Mouse (Mus musculus) hindbrain, embryonic 13.5 days (tissue): ENCODE measurements around the gene Fkbpl. TPM values are rescaled to one million over a fixed set of nuclear protein-coding genes. Genes with fewer than 3 reads are reported as not detected.

Source experiments
- ATAC-seq: fragments of 200-750 bp; cut with Nextera tagmentation; 2 replicates; pipeline ENCODE4 v1.8.0; 2017; ENCODE audit warnings: moderate TSS enrichment; ENCODE audit not compliant: low FRiP score
- H3K27ac ChIP-seq: fragments of 300-500 bp; sonication (generic); 2 replicates; pipeline ENCODE4 v1.5.1; 2015; ENCODE audit warnings: inconsistent platforms, mild to moderate bottlenecking, moderate library complexity
- H3K27me3 ChIP-seq: fragments of 300-500 bp; sonication (generic); 2 replicates; pipeline ENCODE4 v1.6.1; 2015; ENCODE audit warnings: mild to moderate bottlenecking, inconsistent platforms
- H3K36me3 ChIP-seq: fragments of 300-500 bp; sonication (generic); 2 replicates; pipeline ENCODE4 v1.6.1; 2015; ENCODE audit warnings: mild to moderate bottlenecking, inconsistent platforms
- H3K4me1 ChIP-seq: fragments of 300-500 bp; sonication (generic); replicated peaks from 2 replicates; pipeline ENCODE4 v1.6.1; 2015; ENCODE audit warnings: inconsistent platforms
- H3K4me2 ChIP-seq: fragments of 300-500 bp; sonication (generic); 2 replicates; pipeline ENCODE4 v1.6.1; 2015; ENCODE audit warnings: inconsistent platforms, mild to moderate bottlenecking, moderate library complexity
- H3K4me3 ChIP-seq: fragments of 300-500 bp; sonication (generic); 2 replicates; pipeline ENCODE4 v1.5.1; 2015; ENCODE audit warnings: mild to moderate bottlenecking, inconsistent platforms
- H3K9ac ChIP-seq: fragments of 300-500 bp; sonication (generic); 2 replicates; pipeline ENCODE4 v1.6.1; 2015; ENCODE audit warnings: mild to moderate bottlenecking, inconsistent platforms
- H3K9me3 ChIP-seq: fragments of 300-500 bp; sonication (generic); 2 replicates; pipeline ENCODE4 v1.6.1; 2016; ENCODE audit warnings: inconsistent platforms
- WGBS: fragments of 180-500 bp; shearing (Covaris S2); methylation state at CpG from one replicate; pipeline ENCODE4 v1.1.7; 2015; 5-methylcytosine and 5-hydroxymethylcytosine counted together
- polyA plus RNA-seq: library from polyadenylated mRNA; unstranded; fragments of >200 nt; fragmentation: Nextera tagmentation; extraction: Ambion mirVana; gene quantifications from 2 replicates; pipeline ENCODE4 v1.2.1, GENCODE M21; 2015

Fkbpl gene
- polyA plus RNA-seq, 1 experiment from 2014 or later, result 17.6 TPM

DNA sequence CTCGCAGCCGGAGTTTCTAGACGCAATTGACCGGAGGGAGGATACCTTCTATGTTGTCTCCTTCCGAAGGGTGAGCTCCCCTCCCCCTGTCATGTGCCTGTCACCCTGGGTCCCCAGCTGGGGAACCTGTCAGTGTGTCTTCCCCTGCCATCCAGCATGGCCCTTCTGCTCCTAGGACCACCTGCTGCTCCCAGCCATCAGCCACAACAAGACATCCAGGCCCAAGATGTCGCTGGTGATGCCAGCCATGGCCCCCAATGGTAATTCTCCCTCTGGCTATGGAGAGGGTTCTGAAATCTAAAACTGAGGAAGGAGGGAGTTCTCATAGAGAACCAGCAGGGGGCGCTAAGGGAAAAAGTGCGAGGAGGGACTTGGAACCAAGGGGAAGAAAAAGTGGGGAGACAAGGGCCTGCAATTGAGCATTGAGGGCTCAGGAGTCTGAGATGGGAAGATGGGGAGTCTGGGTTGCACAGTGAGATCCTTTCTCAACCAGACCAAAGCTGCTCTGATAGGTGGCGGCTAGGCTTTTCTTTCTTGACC lies 9.3 kb downstream of the Fkbpl start:
- H3K4me1 ChIP-seq, result peaks cover 15% of the 10 kb centered on the region
- H3K9me3 ChIP-seq, result no peaks in the 10 kb centered on the region
- H3K9ac ChIP-seq, result no peak overlapping the region
- 67% methylated on average over 9 of the region's 9 CpGs for WGBS
- ATAC-seq, result no peak
- no peak overlapping the region for H3K4me3 ChIP-seq
- H3K36me3 ChIP-seq, result peaks cover 67% of the 10 kb centered on the region
- H3K27me3 ChIP-seq, result no peaks in the 10 kb centered on the region; the same call in 1 of the 2 replicates
- H3K4me2 ChIP-seq, result no peak overlapping the region
- no peak overlapping the region for H3K27ac ChIP-seq

DNA sequence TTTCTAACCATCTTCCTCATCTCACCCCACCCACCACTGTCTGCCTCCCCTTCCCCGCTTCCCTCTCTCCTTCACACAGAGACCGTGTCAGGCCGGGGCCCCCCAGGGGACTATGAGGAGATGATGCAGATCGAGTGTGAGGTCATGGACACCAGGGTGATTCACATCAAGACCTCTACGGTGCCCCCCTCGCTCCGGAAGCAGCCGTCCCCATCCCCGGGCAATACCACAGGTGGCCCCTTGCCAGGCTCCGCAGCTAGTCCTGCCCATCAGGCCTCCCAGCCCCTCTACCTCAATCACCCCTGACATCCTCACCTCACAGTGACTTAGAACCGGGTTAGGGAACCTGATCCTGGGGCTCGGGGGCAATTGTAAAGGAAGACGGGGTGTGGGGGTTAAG lies 9.8 kb downstream of the Fkbpl start:
- Histone ChIP-seq H3K4me3 (no peak overlapping the region), H3K9me3 (no peaks in the 10 kb centered on the region), H3K9ac (no peak overlapping the region), H3K4me1 (peaks cover 12% of the 10 kb centered on the region; the same call in 1 of the 2 replicates), H3K4me2 (no peak overlapping the region), H3K27ac (no peak overlapping the region), H3K27me3 (peaks cover 5% of the 10 kb centered on the region), H3K36me3 (peaks cover 61% of the 10 kb centered on the region)
- ATAC-seq, result no peak
- WGBS, result 95% methylated on average over 13 of the region's 13 CpGs

DNA sequence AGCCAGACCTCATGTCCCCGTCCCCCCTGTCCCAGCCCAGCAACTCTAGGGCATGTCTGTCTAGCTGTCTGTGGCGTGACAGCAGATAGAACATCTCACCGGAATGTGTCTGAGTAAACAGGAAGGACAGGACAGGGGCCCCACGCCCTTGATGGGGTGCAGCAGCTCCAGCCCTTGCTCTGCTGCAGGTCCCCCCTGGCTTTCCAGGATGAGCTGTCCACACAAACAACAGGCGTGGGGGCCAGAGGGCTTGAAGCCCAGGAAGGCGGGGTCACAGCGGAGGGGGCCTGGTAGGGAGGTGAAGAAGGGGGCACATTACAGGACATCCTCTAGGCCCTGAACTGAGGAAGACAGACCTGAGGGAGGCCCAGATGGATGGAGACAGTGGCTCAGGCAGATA lies 10.6 kb downstream of the Fkbpl start:
- 81% methylated on average over 7 of the region's 7 CpGs for WGBS
- Histone ChIP-seq H3K27me3 (peaks cover 12% of the 10 kb centered on the region), H3K27ac (no peak overlapping the region), H3K4me2 (no peak overlapping the region), H3K9ac (no peak overlapping the region), H3K9me3 (no peaks in the 10 kb centered on the region), H3K4me3 (no peak overlapping the region), H3K4me1 (peaks cover 12% of the 10 kb centered on the region; the same call in 1 of the 2 replicates), H3K36me3 (peaks cover 53% of the 10 kb centered on the region)
- 0 out of 2 replicates have a peak, but pooled peaks have one; percentile 4 for ATAC-seq

DNA sequence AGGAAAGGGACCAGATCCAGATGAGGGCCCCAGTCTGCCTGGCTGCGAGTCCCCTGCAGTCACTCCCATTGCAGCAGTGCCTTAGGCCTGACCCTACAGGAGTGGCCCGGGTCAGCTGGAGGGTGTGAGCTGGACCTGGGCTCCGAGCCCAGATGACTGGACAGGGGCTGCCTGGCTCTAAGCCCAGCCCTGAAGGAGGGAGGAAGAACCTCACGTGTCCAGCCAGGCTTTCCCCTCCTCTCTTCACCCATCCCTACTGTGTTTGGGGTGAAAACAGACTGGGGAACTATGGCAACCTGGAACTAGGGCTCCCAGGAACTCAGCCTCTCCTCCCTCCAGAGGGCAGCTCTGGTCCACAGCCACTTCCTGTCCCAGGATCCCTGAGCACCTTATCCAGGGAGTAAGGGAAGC lies 11.0 kb downstream of the Fkbpl start:
- Histone ChIP-seq H3K4me2 (no peak overlapping the region), H3K9ac (no peak overlapping the region), H3K36me3 (peaks cover 49% of the 10 kb centered on the region), H3K9me3 (no peaks in the 10 kb centered on the region), H3K27ac (0 out of 2 replicates have a peak overlapping the region, but pooled peaks have one; percentile 23), H3K27me3 (peaks cover 16% of the 10 kb centered on the region), H3K4me1 (peaks cover 13% of the 10 kb centered on the region; the same call in 1 of the 2 replicates), H3K4me3 (no peak overlapping the region)
- 66% methylated on average over 4 of the region's 4 CpGs for WGBS
- peak; percentile 37 for ATAC-seq

DNA sequence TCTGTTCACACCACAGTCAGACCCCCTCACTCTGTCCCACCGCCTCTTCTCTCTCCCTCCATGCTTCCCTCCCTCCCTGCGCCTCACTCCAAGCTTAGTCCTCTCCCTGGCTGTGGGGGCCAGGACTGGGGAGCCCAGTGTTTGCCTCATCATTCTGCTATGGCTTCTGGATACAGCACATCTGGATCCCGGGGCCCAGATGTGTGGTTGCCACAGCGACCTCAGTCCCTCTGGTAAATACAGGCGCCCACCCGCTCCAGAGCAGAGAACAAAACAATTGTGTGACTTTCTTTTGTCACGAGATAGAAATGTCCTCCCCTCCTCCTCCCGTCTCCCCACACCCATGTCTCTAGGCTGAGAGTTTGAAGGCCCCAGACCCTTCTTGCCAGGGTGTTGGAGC lies 12.1 kb downstream of the Fkbpl start:
- Histone ChIP-seq H3K27ac (no peak overlapping the region), H3K9ac (no peak overlapping the region), H3K4me1 (peaks cover 24% of the 10 kb centered on the region; the same call in 1 of the 2 replicates), H3K4me3 (no peak overlapping the region), H3K9me3 (no peaks in the 10 kb centered on the region), H3K36me3 (peaks cover 38% of the 10 kb centered on the region), H3K4me2 (no peak overlapping the region), H3K27me3 (peaks cover 27% of the 10 kb centered on the region)
- WGBS, result 34% methylated on average over 8 of the region's 8 CpGs
- ATAC-seq, result no peak

DNA sequence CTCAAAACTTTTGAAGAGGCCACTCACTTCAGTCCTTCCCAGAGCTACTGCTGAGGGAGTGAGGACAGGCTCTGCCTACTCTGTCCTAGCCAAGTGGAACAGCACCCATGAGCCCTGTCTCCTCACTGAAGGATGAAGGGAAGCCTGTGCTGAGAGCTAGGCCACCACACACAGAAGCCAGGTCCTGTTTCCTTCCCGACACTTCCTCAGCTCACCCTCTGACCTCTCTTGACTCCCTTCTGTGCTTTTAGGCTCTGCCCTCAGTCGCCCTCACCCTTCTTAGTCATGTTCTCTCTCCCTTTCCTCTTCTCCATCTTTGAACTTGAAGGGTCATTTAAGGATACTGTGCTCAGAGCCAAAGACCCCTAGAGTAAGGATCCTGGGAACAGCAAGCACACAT lies 12.7 kb downstream of the Fkbpl start:
- no peaks in the 10 kb centered on the region for H3K9me3 ChIP-seq
- whole genome bisulfite sequencing, result 34% methylated on average over 2 of the region's 2 CpGs
- H3K27ac ChIP-seq, result no peak overlapping the region
- peaks cover 24% of the 10 kb centered on the region; the same call in 1 of the 2 replicates for H3K4me1 ChIP-seq
- peaks cover 28% of the 10 kb centered on the region for H3K27me3 ChIP-seq
- H3K4me2 ChIP-seq, result no peak overlapping the region
- peaks cover 32% of the 10 kb centered on the region for H3K36me3 ChIP-seq
- H3K4me3 ChIP-seq, result no peak overlapping the region
- no peak for ATAC-seq
- H3K9ac ChIP-seq, result no peak overlapping the region

DNA sequence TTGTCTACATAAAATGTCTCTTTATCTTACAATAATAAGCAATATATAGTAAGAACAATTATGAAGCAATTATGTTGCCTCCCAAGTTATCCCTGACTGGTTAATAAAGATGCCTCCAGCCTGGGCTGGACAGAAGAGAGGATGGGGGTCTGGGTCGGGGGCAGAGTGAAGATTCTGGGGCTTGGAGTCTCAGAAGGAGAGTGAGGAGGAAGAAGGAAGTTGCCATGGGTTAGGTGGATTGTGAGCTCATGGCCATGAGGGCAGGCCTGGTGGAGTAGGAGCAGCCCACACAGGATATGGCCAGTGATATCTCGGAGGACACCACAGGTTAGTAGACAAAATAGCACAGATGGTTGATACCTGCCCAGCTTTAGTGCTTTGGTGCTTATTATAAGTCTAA lies 13.6 kb downstream of the Fkbpl start:
- no peaks in the 10 kb centered on the region for H3K9me3 ChIP-seq
- 90% methylated on average over 2 of the region's 2 CpGs for WGBS
- no peak for ATAC-seq
- peaks cover 23% of the 10 kb centered on the region for H3K36me3 ChIP-seq
- H3K27me3 ChIP-seq, result peaks cover 37% of the 10 kb centered on the region
- H3K4me2 ChIP-seq, result no peak overlapping the region
- H3K4me1 ChIP-seq, result peaks cover 24% of the 10 kb centered on the region; the same call in 1 of the 2 replicates
- H3K27ac ChIP-seq, result no peak overlapping the region
- no peak overlapping the region for H3K4me3 ChIP-seq
- H3K9ac ChIP-seq, result no peak overlapping the region

DNA sequence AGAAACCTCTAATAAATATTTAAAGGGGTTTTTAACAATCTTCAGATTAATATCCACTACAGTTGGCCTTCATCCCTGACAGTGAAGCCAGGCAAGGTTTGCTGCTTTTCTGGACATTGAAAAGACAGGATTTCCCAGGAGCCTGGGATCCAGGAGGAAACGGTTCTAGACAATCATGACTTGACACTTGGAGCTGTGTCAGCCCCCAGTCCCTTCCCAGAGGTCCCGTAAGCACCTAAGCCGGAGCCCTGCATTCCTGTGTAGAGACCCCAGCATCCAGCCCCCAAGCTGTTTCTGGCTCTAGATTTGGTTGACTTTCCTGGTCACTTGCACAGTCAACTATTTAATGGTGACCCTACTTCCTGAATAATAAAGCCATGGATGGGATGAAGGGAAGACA lies 14.0 kb downstream of the Fkbpl start:
- Histone ChIP-seq H3K36me3 (peaks cover 19% of the 10 kb centered on the region), H3K27ac (no peak overlapping the region), H3K9ac (no peak overlapping the region), H3K27me3 (peaks cover 41% of the 10 kb centered on the region), H3K4me1 (peaks cover 24% of the 10 kb centered on the region; the same call in 1 of the 2 replicates), H3K4me3 (no peak overlapping the region), H3K9me3 (no peaks in the 10 kb centered on the region), H3K4me2 (no peak overlapping the region)
- WGBS, result 80% methylated on average over 3 of the region's 3 CpGs
- no peak for ATAC-seq

DNA sequence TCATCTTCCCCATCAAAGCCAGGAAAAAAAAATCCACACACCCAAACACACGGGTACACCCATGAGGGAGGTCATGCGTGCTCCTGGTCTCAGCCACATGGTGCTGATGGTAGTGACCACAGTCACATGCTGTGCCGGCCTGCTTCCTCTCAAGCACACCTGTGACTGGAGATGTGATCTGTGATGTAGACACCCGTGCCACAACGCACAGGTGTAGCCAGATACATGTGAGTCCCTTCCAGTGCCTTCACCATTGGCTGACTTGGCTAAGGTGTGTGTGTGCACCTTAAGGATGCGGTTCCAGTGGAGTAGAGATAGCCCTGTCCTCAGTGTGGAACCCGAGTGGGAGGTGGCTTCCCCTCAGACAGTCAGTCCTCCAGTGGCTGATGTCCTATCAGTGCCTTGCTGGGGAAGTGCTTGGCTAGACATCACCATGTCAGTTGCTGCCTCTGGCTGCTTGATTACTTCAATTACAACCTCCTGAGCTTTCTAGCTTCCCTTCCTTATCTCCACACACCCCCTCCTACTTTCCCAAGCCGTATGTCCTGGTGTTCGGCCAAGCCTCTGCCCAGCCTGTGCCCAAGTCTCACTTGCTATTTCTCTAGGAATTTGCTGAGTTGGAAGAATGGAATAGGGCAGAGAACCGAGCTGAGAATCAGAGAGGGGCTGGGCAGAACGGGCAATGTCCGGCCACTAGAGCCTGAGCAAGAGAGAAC lies 14.8 kb downstream of the Fkbpl start:
- Histone ChIP-seq H3K9ac (no peak overlapping the region), H3K27me3 (peaks cover 42% of the 10 kb centered on the region), H3K4me2 (no peak overlapping the region), H3K9me3 (no peaks in the 10 kb centered on the region), H3K4me1 (peaks cover 24% of the 10 kb centered on the region; the same call in 1 of the 2 replicates), H3K27ac (no peak overlapping the region), H3K36me3 (peaks cover 11% of the 10 kb centered on the region), H3K4me3 (no peak overlapping the region)
- ATAC-seq, result no peak
- WGBS, result 74% methylated on average over 12 of the region's 12 CpGs

DNA sequence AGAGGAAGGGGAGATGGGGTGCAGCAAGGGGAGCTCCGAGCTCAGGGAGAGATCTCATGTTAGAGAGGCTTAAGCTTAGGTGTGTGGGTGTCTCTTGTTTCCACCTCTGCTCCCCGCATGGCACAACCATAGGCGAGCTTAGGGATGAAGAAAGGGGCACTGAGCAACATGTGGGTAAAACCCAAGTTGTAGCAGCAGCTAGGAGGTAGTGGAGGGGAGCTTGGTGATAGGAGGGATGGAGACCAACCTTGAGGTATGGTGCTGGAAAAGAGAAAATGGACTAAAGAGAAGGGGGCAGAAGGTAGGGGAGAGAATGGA lies 15.3 kb downstream of the Fkbpl start:
- Histone ChIP-seq H3K9me3 (no peaks in the 10 kb centered on the region), H3K4me3 (no peak overlapping the region), H3K4me1 (peaks cover 24% of the 10 kb centered on the region; the same call in 1 of the 2 replicates), H3K4me2 (no peak overlapping the region), H3K27me3 (peaks cover 42% of the 10 kb centered on the region), H3K36me3 (peaks cover 7% of the 10 kb centered on the region), H3K9ac (no peak overlapping the region), H3K27ac (no peak overlapping the region)
- ATAC-seq, result no peak
- WGBS, result 71% methylated on average over 3 of the region's 3 CpGs

DNA sequence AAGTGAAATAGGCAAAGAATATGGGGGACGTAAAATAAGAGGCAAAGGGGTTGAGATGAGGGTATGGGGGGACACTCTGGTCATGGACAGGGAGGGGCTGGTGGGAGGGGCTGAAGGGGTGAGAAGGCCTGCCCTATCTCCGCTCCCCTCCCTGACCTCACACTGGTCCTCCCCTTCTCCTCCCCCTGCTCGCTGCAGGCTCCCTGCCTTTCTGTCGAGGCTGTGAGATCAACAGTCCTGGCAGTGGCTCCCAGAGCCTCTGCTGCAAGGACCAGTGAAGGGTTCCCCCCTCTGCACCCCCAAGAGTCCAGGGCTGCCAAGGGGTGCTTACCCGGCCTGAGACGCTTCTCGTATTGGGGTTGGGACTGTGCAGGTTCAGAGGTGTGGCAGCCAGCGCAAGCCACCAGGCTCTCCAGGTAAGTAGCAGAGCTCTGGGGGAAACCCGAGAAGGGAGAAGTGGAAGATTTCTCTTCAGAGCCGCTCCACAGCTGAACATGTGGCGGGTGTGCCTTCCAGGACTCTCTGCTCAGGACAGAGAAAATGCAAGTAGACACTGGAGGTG lies 15.8 kb downstream of the Fkbpl start:
- Histone ChIP-seq H3K4me3 (no peak overlapping the region), H3K4me1 (peaks cover 24% of the 10 kb centered on the region; the same call in 1 of the 2 replicates), H3K9ac (peak overlapping the region; percentile 8; the same call in 1 of the 2 replicates), H3K9me3 (no peaks in the 10 kb centered on the region), H3K4me2 (no peak overlapping the region), H3K27ac (no peak overlapping the region), H3K36me3 (peaks cover 3% of the 10 kb centered on the region), H3K27me3 (peaks cover 42% of the 10 kb centered on the region)
- WGBS, result 48% methylated on average over 10 of the region's 11 CpGs
- no peak for ATAC-seq

DNA sequence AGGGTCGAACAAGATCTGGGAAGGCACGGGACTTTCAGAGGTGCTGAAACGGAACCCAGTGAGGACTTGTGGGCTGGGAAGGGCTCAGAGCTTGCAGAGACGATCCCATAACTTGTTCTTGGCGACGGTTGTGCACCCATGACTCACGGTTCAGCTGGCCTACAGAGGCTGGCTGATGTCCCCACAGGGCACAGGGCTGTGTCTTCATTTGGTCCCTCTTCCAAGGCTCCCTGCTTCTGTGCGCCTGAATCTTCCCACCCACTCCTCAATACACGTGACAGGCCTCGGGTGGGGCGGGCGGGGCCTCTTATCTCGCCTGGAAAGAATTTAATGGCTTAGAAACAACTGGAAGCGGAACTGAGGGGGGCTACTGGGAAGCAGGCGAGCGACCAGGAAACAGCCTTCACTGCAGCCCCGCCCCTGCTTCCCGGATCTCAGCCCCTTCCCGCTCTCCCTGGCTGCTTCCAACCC lies 16.6 kb downstream of the Fkbpl start:
- no peaks in the 10 kb centered on the region for H3K9me3 ChIP-seq
- H3K4me3 ChIP-seq, result no peak overlapping the region
- H3K27me3 ChIP-seq, result peaks cover 42% of the 10 kb centered on the region
- 15% methylated on average over 19 of the region's 19 CpGs for WGBS
- no peak overlapping the region for H3K9ac ChIP-seq
- peak overlapping the region; percentile 33 for H3K4me2 ChIP-seq
- ATAC-seq, result no peak
- H3K36me3 ChIP-seq, result no peaks in the 10 kb centered on the region
- H3K4me1 ChIP-seq, result peaks cover 17% of the 10 kb centered on the region; the same call in 1 of the 2 replicates
- no peak overlapping the region for H3K27ac ChIP-seq
